Mouse (Mus musculus) embryo, embryonic 9.5 days (tissue): ENCODE data around the gene Bmp7.

Source experiments
- DNase-seq: peaks from one replicate; pipeline ENCODE4 v3.0.0-alpha.2; 2017; ENCODE audit errors: extremely low spot score

The Bmp7 gene

GRCm38 (mm10) chr2:172949051-172949450, 8.9 kb upstream of the Bmp7 start:
- no peak for DNase-seq

GRCm38 (mm10) chr2:172940799-172941163, 660 bp upstream of the Bmp7 start:
- no peak for DNase-seq

GRCm38 (mm10) chr2:172939639-172940002, 500 bp downstream of the Bmp7 start:
- no peak for DNase-seq

GRCm38 (mm10) chr2:172938761-172939638, 1.1 kb downstream of the Bmp7 start:
- peak; percentile 63 for DNase-seq

- DNase-seq, result no peak
These were observed 2.6 kb downstream of the Bmp7 start for GRCm38 (mm10) chr2:172937326-172938190.

GRCm38 (mm10) chr2:172936844-172937243, 3.3 kb downstream of the Bmp7 start:
- DNase-seq, result no peak

GRCm38 (mm10) chr2:172935776-172936562, 4.2 kb downstream of the Bmp7 start:
- no peak for DNase-seq

- peak; percentile 75 for DNase-seq
These were observed 5.0 kb downstream of the Bmp7 start for GRCm38 (mm10) chr2:172934891-172935740.

GRCm38 (mm10) chr2:172934420-172934788, 5.7 kb downstream of the Bmp7 start:
- no peak for DNase-seq

GRCm38 (mm10) chr2:172933631-172934419, 6.3 kb downstream of the Bmp7 start:
- DNase-seq, result peak; percentile 58

- no peak for DNase-seq
These were observed 8.8 kb downstream of the Bmp7 start for GRCm38 (mm10) chr2:172931137-172931898.

GRCm38 (mm10) chr2:172929905-172930436, 10.2 kb downstream of the Bmp7 start:
- no peak for DNase-seq

- DNase-seq, result no peak
These were observed 12.5 kb downstream of the Bmp7 start for GRCm38 (mm10) chr2:172927643-172928042.

- no peak for DNase-seq
These were observed 13.8 kb downstream of the Bmp7 start for GRCm38 (mm10) chr2:172926311-172926710.

- peak; percentile 49 for DNase-seq
These were observed 15.2 kb downstream of the Bmp7 start for GRCm38 (mm10) chr2:172924961-172925360.

- DNase-seq, result no peak
These were observed 16.9 kb downstream of the Bmp7 start for GRCm38 (mm10) chr2:172923198-172923597.

- no peak for DNase-seq
These were observed 17.5 kb downstream of the Bmp7 start for GRCm38 (mm10) chr2:172922597-172922996.

- DNase-seq, result no peak
These were observed 26.1 kb downstream of the Bmp7 start for GRCm38 (mm10) chr2:172914018-172914417.

- no peak for DNase-seq
These were observed 28.4 kb downstream of the Bmp7 start for GRCm38 (mm10) chr2:172911715-172912114.
